Mouse (Mus musculus) spleen, adult 2 months (tissue): ENCODE results near the gene 1700074P13Rik.
"Not testable (repeated sequence)": the region's sequence is repeated elsewhere in the genome, so short reads cannot be mapped to it uniquely, and the experiment has no call there.

ENCODE experiments used
- CTCF ChIP-seq: fragments of 200-500 bp; IDR thresholded peaks from 2 replicates; pipeline ENCODE4 v1.5.1; 2011; ENCODE audit warnings: mild to moderate bottlenecking, inconsistent platforms; ENCODE audit not compliant: insufficient read depth, insufficient read length, insufficient replicate concordance; ENCODE audit errors: extremely low read depth
- POLR2A ChIP-seq: fragments of 200-500 bp; IDR thresholded peaks from 2 replicates; pipeline ENCODE4 v1.6.1; 2011; ENCODE audit warnings: low read depth, low read length, inconsistent platforms

- TF ChIP-seq CTCF, POLR2A: not testable (repeated sequence)
These were observed 24.1 kb upstream of the 1700074P13Rik start, which contains the start of gene 1810009J06Rik for GRCm38 (mm10) chr6:40964454-40964853.
